Mouse (Mus musculus) heart, postnatal 0 days (tissue): ENCODE data around the gene Rdm1.

ENCODE experiments used
- CTCF ChIP-seq: IDR thresholded peaks from 2 replicates; pipeline ENCODE4 v1.5.1; 2016; ENCODE audit warnings: antibody characterized with exemption, control low read depth, low read depth
- EP300 ChIP-seq: IDR thresholded peaks from 2 replicates; pipeline ENCODE4 v1.6.1; 2016; ENCODE audit warnings: antibody characterized with exemption, low read depth

GRCm38 (mm10) chr11:101657528-101657885 is 30.5 kb downstream of the Rdm1 start:
- TF ChIP-seq CTCF (no peak), EP300 (no peak)
